Mouse (Mus musculus) liver, embryonic 14 days (tissue): ENCODE data around the gene Pdyn. TPM values are rescaled to one million over a fixed set of nuclear protein-coding genes. Genes with fewer than 3 reads are reported as not detected.

Source experiments
- polyA plus RNA-seq: library from polyadenylated mRNA; depleted of rRNA; stranded (reverse); fragments of >200 nt; gene quantifications from 2 replicates; pipeline ENCODE4 v1.2.3, GENCODE M21; 2012; rRNA removed

Gene Pdyn
- 0.06 TPM in 1 of 2 replicates, not detected in the other for polyA plus RNA-seq

DNA sequence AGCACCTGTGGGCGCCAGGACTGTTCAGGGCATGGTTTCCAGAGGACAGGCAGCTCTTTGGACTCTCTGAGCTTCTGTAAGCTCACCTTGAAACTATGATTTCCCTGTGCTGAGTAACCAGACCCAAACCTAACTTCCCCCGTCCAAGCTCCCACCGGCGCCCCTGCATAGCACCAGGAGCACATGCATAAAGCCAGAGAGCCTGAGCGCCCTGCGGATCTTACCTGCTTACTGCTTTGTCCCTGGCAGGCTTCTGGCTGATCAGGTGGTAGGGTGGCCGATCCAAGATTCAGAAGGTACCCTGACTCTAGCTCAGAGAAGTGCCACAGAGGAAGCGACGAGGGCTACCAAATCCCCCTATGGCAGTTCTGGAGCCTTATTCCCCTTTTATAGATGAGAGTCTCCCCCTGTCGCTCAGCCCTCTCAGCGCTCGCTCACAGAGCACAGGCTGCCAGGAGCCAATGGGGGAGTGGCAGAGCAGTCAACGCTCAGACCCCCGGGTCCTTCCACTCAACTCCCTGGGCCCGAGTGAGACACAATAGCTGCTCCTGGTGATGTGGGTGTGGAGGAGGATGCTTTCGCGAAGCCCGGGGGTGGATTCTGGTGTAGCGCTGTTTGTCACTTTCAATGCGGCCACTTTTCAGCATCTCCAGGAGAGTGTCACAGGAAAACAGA lies at the start of gene Pdyn:
TSS of gene Pdyn (minus strand) at position 361 of the 675 bp plus-strand sequence.

Other genes with a start within 250 kb of the Pdyn start
- 0.02 TPM in 1 of 2 replicates, not detected in the other for gene F830045P16Rik, start 163.2 kb downstream of the Pdyn start, polyA plus RNA-seq
- 15.6 and 22.7 TPM in 2 replicates for gene Sirpa, start 107.0 kb downstream of the Pdyn start, polyA plus RNA-seq
- gene Stk35, start 100.7 kb upstream of the Pdyn start, polyA plus RNA-seq, result 5.9 and 6.7 TPM in 2 replicates